Mouse (Mus musculus): ENCODE data around the gene Rsad2.
"Not testable (repeated sequence)": the region's sequence is repeated elsewhere in the genome, so short reads cannot be mapped to it uniquely, and the experiment has no call there.

Gene Rsad2

DNA sequence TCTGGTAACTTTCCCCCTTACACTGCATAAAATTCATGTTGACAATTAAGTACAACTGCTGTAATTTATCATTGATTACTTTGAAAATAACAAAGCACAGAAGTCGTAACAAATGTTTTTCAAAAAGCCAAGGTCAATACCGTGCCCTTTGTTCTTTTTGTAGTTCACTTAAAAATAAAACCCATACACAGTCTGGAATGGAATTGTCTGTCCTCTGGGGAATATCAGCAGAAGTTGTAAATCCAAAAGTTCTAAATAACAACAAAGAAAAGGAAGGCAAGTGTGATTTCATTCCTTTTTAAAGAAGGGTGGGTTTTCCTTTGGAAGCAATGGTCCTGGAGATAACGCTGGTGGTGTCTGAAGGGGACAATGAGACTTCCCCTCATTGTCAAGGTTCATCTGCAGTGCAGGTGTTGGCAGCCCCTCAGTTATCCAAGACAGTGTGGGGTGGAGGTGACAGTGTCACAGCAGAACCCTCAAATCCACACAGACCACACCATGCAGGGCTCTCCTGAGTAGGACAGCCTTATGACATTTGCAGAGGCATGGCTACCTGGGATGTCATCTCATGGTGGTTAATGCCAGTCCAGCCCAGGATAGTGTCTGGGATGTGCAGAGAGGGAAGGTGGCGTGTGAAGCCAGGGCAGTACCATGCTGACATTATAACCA, 9.7 kb downstream of the Rsad2 start:
- no peak for DNase-seq

GRCm38 (mm10) chr12:26444511-26444910, 11.7 kb downstream of the Rsad2 start:
- no peak for DNase-seq

- DNase-seq, result peak; percentile 75 to 78
Measured at GRCm38 (mm10) chr12:26444054-26444453, 12.2 kb downstream of the Rsad2 start.

DNA sequence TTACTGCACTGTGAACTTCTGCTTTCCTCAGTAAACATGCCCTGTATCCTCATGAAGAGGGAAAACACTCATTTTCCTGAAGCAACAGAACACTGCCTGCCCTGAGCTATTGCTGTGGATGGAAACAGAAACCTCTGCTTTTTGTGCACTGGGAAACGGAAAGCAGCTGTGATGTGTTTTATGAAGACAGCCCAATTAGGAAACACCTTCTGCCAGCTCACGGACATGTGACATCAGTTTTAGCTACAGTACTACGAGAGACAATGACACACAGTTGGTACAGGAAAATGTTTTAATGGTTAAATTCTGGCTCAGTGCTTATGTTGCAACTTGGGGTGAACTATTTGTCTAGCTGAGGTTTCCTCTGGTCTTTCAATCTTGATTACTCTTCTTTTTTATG, 16.9 kb downstream of the Rsad2 start:
- DNase-seq, result no peak

GRCm38 (mm10) chr12:26437950-26438349, 18.3 kb downstream of the Rsad2 start:
- no peak for DNase-seq

- no peak for DNase-seq
Measured at GRCm38 (mm10) chr12:26436334-26436733, 19.9 kb downstream of the Rsad2 start.

DNA sequence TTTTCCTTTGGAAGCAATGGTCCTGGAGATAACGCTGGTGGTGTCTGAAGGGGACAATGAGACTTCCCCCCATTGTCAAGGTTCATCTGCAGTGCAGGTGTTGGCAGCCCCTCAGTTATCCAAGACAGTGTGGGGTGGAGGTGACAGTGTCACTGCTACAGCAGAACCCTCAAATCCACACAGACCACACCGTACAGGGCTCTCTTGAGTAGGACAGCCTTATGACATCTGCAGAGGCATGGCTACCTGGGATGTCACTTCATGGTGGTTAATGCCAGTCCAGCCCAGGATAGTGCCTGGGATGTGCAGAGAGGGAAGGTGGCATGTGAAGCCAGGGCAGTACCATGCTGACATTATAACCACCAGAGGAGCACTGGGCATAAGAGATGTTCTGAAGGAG, 27.5 kb downstream of the Rsad2 start:
- DNase-seq, result not testable (repeated sequence)

GRCm38 (mm10) chr12:26424841-26425240, 31.4 kb downstream of the Rsad2 start:
- DNase-seq, result peak; percentile 45 to 59

- DNase-seq, result peak; percentile 57 to 68
Measured at GRCm38 (mm10) chr12:26418322-26418721, 37.9 kb downstream of the Rsad2 start.

DNA sequence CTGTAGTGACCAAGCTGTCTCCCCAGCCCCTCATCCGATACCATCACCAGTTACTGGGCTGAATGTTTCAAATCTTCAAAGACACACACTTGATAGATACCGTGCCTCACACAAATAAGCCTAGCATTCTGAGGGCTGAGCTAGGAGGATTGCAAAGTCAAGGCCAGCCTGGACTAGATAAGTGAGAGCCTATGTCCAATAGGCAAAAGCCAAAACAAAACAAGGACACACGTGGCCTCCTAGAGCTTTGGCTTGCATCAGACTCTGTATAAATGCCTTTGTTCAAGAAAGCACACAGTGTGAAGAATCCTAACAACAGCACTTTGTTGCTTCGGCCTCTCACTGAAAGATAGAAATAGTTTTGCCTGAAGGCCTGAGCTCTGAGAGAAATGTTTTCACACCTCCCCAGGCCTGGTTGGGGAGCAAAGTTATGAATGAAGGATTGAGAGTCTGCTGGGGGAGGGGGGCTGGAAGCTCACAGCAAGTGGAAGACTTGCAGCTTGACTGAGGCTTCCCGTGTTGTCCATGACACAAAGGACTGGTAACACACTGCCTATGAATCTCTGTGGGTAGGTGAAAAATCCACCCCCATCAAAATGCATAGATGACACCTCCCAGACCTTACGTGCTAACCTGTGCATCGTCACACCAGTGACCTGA, 39.5 kb downstream of the Rsad2 start:
- no peak for DNase-seq

DNA sequence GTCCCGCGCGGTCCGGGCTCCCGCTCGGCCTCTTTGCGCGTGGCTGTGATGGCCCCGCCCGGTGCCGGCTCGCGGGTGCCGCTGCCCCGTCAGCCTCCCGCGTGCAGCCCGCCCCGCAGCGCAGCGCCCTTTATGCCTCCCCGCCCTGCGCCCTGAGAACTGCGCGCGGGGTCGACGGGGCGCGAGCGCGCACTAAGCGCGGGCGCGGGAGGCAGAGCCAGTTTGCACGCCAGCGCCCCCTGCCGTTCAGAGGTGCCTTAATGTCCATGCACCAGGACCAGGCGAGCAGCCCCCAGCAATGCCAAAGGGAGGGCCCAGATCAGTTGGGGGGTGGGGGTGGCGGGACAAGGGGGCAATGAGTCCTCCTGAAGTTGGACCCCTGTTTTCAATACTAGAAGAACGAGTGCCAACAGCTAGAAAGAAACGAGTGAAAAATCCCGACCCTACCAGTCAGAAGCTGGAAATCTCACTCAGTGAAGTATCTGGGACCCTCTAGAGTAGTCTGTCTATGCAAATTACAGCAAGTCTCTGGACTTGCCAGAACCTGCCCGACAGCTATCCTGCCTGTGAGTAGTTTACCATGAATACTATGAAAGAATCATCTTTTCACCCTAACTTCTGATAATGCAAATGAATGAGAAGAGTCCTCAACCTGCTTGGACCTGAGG, 41.0 kb downstream of the Rsad2 start, which contains the start of gene Rnf144a:
Gene Rnf144a (minus strand): TSS at position 151 of the 668 bp plus-strand sequence.
- peak; percentile 95 to 96 for DNase-seq

- no peak for DNase-seq
Measured at GRCm38 (mm10) chr12:26414451-26415103, 41.7 kb downstream of the Rsad2 start.

- no peak for DNase-seq
Measured at GRCm38 (mm10) chr12:26413961-26414411, 42.3 kb downstream of the Rsad2 start.

- no peak for DNase-seq
Measured at GRCm38 (mm10) chr12:26412802-26413201, 43.5 kb downstream of the Rsad2 start.

GRCm38 (mm10) chr12:26411841-26412450, 44.3 kb downstream of the Rsad2 start:
- no peak for DNase-seq

- peak; percentile 45 to 53 for DNase-seq
Measured at GRCm38 (mm10) chr12:26410443-26410842, 45.8 kb downstream of the Rsad2 start.

- DNase-seq, result no peak
Measured at GRCm38 (mm10) chr12:26408707-26409106, 47.5 kb downstream of the Rsad2 start.

GRCm38 (mm10) chr12:26404781-26405702, 51.2 kb downstream of the Rsad2 start:
- no peak for DNase-seq

- DNase-seq, result no peak
Measured at GRCm38 (mm10) chr12:26403372-26404125, 52.7 kb downstream of the Rsad2 start.

GRCm38 (mm10) chr12:26401696-26402470, 54.4 kb downstream of the Rsad2 start:
- DNase-seq, result peak; percentile 41 to 45

All from B cell, adult 2 months (primary cell).